Mouse (Mus musculus) right cerebral cortex, postnatal 10 days (tissue): Measurements from ENCODE around the gene Gm20388.

Experiments
- DNase-seq, 2 experiments: peaks; one replicate each; pipeline ENCODE4 v3.0.0; 2021; ENCODE audit warnings: low spot score in 2 of 2

Gene Gm20388

DNA sequence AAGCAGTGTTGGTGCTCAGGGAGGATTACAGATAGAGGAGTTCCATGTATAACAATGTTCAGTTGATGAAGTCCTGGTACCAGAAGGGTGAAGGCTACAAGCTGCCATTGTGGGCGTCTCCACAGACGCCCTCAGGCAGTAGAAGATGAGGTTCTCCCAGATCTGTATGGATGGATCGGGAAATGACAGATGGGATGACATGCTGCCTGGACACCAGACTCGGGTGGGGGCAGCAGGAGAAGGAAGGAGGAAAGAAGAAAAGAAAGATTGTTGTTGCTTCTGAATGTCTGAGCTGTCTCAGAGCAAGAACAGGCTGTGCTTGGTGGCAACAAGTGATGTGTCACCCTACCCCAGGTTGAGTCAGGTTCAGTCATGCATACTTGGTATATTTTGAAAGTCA, 2117.5 kb downstream of the Gm20388 start:
- DNase-seq = no peak

DNA sequence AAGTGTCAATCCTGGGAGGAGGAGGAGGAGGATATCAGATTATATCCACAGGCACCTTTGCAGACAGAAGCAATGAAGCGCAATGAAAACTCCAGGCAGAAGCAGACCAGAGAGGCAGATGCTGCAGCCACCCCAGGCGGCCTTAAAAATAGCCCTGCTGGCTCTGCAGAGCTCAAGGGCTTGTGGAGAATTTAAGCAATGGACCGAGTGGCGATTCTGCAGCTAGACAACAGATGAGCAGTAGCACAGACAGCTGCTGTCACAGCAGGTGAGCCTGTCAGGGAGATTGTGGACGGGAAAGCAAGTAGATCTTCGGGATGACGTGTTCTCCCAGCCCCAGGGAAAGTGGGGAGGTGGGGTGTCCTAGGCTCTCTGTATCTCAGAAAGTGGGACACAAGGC, 2120.3 kb downstream of the Gm20388 start:
- no peak for DNase-seq

DNA sequence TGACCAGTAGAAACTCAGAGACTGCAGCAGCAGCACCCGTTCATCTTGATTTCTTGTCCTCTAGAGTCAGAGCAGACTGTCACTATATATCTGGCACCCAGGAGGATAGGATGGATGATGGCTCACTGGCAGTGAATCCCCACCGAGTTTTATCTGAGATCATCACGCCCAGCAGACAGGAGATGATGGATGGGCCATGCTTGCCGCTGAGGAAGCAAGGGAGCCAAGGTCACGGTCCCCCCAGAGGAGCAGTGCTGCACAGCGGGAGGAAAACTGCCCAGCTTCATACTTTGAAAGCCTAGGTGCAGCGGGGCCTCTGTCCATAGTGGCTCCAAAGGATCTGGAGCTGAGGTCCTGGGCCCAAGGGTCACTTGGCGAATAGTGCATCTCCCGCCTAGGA, 2122.1 kb downstream of the Gm20388 start:
- no peak for DNase-seq

DNA sequence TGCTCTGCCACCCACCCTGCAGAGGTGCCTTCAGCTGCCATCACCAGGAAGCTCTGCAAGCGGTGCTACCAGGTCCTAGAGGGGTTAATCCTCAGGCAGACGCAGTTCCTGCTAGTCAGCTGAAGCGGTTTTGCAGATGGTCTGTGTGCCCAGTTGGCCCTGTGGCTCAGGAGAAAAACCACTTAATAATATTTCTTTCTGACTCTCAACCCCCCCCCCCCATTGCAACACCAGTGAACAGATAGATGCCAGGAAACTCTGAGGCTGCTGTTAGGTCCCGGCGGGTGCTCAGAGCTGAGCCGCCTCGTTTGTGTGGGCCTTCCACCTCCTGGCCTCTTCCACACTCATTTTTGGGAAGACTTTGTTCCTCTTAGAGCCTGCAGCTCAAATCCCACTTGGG, 2124.9 kb downstream of the Gm20388 start:
- no peak for DNase-seq

DNA sequence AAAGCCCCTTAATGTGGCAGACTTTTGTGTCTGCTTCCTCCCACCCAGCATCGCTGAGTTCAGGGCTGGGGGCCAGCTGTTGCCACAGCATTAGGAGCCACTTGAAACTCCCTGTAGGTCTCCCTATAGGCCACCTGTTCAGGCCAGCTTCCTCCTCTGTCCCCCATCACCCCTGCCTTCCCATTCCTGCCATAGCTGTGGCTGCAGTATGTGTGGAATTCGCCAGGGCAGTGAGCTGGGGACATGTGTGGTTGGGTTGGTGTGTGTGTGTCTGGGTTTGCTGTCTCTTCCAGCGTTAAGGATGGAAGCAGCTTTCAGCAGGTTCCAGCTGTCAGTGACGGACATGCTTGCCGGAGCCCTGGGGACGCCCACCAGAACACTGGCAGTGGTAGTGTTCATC, 2125.7 kb downstream of the Gm20388 start:
- no peak for DNase-seq

DNA sequence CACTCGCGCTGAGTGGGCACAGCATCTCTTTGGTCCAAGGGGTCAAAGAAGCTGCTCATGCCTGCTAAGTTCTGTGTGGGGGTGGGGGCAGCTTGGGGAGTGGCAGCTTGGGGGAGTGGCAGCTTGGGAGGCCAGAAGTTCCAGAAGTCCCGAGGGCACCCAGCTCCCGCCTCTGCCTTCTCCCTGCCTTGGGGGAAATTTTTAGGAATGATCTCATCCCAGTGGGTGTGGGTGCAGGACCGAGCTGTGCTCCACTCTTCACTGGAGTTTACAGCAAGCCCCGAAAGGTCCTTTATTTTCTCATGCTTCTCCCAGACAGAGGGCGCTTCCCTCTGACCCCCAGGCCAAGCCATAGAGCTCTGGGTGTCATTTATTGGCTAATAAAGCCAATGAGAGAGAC, 2126.6 kb downstream of the Gm20388 start:
- DNase-seq = no peak

DNA sequence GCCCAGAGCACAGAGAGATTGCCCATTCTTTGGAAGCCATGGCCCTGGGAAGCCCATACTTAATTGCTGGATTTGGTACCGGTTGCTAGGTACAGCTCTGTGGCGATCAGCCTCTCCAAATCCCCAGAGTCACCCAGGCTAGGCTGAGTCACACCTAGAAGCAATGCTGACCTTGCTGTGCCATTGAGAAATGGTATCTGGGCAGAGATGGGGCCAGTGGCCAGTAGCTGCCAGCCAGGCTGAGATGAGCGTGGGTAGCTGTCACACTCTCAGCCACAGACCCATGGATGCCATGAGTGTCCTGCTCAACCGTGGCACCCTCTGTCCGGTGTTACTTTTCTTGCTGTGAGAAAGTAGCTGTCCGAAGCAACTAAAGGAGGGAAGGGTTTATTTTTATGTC, 2127.4 kb downstream of the Gm20388 start:
- DNase-seq = no peak

DNA sequence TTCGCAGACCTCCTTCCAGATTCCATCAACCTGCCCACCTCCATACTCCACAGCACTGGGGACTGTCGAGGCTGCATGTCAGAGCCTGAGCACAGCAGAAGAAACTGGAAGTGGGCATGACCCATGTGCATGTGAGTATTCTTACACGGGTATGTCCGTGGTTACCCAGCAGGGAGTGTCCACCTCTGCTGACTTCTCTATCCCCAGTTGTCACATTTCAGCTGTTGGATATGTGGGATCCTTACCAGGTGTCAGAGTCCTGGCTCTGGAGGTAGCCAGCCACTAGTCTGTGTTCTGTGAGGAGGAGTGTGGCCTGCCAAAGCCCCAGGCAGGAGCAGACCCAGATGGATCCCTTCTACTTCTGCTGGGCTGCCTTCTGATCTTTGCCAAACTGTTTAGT, 2128.8 kb downstream of the Gm20388 start:
- DNase-seq = no peak

DNA sequence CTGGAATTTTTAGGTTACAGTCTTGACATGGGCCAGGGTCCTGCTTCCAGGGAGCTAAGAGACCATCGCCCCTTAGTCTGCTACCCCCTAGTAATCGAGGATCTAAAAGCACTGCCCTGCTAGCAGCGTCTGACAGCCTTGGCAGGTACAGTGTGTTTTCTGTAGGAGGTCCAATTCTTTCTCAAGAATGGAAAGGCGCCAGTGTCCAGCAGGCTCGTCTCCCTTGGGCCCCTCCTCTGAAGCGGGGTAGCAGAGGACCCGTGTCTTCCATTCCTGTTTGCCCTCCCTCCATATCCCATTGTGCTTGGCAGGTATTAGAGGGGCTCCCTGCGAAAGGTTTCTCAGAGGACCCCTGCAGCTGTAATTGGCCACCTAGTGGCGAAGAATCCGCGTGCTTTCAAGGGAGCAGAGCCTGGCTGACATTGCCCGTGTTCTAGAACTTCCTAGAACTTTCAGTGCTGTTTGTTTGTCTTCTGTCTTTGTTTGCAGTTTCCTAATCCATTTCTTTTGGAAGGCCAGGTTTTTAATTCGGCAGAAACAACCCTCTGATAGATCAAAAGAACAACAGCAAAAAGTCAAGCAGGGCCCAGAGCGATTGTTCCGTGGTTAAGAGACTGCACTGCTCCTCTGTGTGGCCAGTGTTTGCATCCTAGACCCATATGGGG, 2136.7 kb downstream of the Gm20388 start:
- no peak for DNase-seq

DNA sequence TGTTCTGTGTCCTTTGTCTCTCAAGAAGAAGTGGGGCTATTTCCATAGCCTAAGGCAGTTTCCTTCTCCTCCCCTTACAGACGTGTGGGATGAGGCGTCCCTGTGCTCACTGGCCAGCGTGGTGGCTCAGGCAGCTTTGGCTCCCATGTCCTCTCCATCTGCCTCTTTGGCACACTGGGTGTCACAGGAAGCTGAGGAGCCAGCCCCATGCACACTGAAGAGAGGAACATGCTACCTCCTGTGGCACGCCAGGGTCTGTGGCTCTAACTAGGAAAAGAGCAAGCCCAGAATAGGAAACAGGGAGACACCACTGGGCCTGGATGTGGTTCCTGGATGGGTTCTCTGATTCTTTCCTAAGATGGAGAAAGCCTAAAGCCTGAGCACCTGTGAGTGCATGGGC, 2138.6 kb downstream of the Gm20388 start:
- DNase-seq = no peak

DNA sequence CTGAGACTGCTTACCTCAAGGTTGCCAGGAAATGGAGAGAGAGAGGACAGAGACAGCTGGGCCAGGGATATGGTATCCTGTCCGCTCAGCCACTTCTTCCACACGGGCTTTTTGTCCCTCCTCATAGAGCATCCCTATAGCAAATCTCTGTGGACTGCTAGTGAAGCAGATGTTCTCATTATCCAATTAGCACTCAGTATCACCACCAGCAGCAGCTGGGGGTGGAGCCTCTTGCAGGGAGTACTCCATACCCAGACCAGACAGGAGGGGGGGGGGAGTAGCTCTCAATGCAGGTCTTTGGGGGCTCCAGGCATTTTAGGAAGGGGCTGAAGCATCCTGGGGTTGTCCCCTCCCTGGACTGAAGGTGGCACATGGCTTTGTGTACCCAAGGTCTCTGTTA, 2139.3 kb downstream of the Gm20388 start:
- no peak for DNase-seq

DNA sequence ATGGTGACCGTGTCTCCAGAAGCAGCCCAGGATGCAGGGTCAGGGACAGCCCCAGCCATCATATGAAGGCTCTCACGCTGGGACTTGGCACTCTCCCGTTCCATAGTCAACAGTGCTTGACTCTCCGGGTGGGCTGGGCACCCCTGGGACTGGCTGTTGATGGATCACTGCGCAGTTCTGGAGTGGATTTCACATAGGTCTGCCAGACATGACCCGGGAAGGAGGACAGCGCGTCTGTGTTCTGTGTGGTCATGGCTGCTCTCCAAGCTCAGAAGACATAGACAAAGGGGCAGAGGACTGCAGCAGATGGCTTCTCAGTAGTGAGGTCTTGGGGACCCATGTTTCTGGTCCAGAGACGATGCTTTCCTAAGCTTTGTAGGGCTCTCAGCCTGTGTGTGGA, 2140.0 kb downstream of the Gm20388 start:
- no peak for DNase-seq

DNA sequence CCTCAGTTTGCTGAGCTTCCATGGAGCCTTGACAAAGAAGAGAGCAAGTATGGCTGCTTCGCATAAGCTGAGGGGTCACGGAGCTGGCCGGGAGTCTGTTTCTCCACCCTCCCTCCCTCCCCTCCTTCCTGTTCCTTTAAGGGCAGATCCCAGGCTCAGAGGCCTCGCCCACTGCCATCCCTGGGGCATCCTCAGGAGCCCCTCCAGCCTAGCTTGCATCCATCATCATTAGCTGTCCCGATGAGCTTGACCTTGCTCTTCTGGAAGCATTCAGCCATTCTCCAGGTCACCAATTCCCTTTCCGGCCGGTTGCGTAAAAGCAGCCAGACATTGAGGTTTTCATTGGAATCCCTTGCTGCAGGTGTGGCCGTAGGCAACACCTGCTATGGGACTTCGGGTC, 2144.7 kb downstream of the Gm20388 start:
- no peak for DNase-seq

DNA sequence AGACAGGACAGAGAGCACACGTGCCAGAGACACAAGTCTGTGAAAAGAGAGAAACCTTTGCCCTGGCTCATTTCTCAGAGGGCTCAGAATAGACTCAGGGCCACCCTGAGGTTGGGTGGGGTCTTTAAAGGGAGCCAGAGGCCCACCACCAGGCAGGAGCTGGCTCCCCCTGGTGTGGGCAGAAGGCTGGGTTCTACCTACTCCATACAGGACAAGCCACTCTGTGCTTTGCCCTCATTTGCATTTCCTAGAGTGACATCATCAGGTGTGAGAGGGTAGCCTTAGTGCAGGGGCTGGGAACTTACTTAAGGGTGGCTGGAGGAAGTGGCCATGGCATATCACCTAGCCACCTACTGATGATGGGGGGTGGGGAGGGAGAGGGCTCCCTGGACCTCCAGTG, 2145.5 kb downstream of the Gm20388 start:
- no peak for DNase-seq

DNA sequence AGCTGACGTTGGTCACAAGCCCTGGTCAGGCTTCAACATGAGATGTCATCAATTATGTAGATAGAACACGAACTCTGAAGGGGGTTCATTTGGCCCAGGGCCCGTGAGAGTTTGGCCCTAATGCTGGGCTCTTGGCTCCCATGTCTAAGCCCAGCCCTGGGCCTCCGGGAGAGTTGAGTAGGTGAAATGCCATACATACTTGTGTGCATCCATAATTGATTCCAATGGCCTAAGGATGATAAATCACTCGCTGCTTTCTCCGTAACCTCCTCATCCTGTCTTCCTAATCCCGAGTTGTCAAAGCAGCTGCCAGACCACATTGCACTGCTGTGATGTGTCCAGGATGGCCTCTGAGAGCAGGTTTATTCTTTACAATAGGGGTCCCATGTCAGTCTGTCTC, 2146.2 kb downstream of the Gm20388 start:
- DNase-seq = no peak

DNA sequence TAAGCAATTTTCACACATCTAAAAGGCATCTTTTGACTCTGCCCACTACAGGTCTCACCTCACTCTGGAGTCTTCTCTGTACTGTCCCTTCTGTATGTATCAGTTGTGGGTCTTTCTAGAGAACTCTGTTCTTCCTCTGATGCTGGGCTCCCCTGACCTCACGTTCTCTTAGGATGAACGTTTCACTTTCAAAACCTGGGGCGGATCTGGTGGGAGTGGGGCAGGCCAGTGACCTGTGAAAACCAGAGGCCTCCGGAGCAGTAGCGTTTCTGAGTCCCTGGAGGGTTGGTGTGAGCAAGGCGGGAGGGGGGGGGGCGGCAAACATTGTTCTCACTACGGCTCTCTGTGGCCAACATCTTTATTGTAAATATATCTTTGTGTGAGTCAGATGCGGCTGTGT, 2147.9 kb downstream of the Gm20388 start:
- no peak for DNase-seq

DNA sequence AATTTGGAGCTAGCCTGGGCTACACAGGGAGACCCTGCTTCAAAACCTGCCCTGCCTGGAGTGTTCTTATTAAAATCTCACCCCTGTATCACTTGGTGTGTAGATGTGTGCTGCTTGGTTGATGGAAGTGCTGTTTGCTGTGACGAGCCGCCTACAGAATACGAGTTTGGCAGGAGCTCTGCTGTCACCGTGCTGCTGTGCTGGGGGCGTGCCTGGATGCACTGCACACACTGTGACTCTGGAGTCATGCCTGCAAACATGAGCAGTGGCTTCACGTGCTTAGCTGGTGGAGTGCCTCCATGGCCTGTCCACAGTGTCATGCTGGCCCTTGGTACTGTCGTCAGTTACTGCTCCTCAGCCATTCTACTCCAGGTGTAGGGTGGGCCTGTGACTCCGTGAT, 2148.3 kb downstream of the Gm20388 start:
- DNase-seq = peak; percentile 62 to 73

DNA sequence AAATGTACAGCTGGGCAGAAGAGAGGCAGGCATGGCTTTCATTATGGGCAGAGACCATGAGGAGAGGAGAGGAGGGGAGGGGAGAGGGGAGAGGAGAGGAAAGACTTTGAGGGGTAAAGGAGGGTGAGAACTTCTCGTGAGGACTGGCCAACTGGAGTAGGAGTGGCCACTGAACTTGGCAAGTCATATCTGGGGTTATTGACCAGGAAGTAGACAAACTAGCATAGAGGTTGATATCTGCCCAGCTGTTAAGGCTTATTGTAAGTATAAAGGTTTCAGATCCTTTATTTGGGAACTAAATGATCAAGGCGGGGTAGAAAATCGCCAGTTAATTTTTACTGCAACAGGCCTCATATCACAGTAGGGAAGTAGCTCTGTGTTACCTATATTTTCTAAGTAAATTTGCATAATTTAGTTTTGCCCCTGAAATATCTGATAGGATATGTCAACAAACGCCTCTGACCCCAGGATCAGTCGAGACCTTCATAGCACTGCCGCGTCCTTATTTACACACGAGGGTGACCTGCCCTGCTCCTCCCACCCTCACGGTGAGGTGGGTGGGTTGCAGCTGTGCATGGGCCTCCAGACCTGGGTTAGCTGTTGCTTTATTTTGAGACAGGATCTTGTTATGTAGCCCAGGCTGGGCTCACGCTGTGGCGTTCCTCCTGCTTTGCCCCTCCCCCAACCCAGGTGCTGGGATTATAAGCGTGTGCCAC, 2152.0 kb downstream of the Gm20388 start:
- DNase-seq = no peak

DNA sequence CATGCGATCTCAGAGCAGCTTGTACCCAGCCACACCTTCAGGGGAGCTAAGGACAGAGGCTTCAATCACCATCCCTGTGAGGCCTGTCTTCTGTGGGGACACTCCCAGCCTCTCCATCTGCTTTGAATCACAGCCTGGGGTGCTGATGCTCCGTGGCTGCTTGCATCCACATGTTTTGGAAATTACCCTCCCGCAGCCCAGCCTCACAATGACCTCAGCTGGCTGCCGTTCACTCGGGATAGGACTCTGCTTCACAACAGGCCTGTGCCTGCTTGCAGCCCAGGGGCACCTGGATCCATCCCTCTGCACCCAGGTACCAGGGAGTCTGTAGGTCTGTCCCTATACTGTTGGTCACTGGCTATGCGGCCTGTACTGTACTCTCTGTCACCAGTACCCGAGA, 2153.7 kb downstream of the Gm20388 start:
- no peak for DNase-seq

DNA sequence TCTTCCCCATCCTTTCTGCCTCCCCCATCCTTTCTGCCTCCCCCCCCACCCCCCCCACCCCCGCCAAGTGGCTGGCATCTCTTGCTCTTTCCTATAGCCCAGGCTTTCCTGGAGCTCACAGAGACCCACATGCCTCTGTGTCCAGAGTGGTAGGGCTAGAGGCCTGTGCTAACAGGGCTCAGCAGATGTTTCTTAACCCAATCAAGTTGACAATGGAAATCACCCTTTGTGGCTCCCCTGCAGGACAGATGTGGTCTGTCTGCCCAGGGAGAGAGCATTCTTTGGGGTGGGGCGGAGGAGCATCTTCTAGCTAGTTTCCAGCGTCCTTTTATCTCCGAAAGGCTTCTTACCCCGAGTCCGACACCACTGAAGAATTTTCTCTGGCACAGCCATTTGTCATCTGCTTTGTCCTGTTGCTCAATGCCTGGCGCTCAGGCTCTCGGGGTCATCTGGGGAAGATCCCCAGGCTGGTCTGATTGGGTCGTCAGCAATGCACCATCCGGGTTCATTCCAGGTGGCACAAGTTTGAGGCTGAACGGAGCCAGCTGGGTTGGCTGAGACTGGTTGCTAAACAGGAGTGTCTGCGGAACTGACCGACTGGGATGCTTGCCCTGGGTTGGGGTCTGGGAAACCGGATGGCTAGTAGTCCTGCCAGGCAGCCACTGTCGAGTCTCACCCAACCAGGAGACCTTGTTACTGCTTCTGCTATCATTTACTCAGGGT, 2157.3 kb downstream of the Gm20388 start:
- DNase-seq = no peak

DNA sequence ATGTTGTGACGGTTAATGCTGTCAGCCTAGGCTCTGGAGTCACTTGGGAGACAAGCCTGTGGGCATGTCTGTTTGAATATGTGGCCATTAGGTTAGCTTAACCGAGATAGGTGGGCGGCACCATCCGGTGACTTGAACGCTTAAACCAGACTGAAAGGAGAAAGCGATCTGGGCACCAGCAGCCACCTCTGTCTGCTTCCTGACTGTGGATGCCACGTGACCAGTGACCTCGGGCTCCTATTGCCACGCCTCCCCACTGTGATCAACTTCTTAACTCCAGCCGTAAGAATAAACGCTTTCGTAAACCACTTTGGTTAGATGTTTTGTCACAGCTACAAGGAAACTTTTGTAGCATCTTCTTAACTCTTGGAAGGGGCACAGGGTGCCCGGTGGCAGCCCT, 2158.0 kb downstream of the Gm20388 start:
- DNase-seq = no peak

DNA sequence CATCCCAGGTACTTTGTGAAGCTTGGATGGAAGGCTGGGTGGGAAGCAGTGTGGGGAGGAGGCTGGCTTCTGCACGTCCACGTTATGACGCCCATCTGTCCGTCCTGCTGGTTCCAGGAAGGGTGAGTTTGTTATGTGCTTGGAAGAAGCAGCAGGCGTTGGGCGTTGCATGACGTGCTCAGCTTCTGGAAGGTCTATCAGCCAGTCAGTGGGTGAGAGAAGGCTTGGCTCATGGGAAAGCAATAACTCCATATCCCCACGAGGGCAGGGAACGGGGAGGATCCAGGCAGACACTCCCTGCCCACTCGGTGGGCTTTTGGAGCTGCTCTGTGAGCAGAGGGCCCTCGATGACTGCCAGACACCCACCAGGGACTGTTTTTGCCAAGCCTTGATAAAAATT, 2158.6 kb downstream of the Gm20388 start:
- DNase-seq = peak; percentile 64 to 74

DNA sequence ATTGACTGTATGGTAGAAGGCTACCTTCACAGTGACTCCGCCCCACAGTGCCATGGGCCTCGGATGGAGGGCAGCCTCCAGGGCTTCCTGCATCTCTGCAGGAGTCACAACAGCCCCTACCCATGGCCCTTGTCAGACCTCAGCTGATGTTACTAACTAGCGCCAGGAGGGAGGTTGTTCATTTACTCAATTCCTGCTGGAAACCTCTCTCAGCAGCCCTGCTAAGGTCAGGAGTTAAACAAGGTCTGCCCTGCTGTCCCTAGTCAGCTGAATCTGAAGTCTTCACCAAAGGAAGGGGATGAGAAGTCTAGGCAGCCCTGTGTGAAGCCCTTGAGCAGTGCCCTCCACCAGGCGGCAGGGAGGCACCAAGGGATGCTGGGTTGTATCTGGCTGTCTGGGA, 2160.6 kb downstream of the Gm20388 start:
- no peak for DNase-seq
